Mouse (Mus musculus) left cerebral cortex, adult 2 months (tissue): ENCODE results near the gene Rbfox1. TPM values are rescaled to one million over a fixed set of nuclear protein-coding genes. Genes with fewer than 3 reads are reported as not detected.

Source experiments
- DNase-seq, 2 experiments: peaks; one replicate each; pipeline ENCODE4 v3.0.0; 2021 to 2022; ENCODE audit warnings: low spot score in 2 of 2, mixed read lengths in 1 of 2; ENCODE audit errors: extremely low spot score in 1 of 2
- H3K27ac ChIP-seq: fragments of 200-600 bp; 2 replicates; pipeline ENCODE4 v1.8.1; 2022
- H3K4me3 ChIP-seq: fragments of 200-600 bp; 2 replicates; pipeline ENCODE4 v1.8.1; 2022
- CTCF ChIP-seq: fragments of 200-600 bp; IDR thresholded peaks from 2 replicates; pipeline ENCODE4 v1.8.1; 2022; ENCODE audit warnings: antibody characterized with exemption, mild to moderate bottlenecking, moderate library complexity
- intact Hi-C: fragments of 180-260 bp; cut with DNase I; formaldehyde crosslinking; loops from one replicate; pipeline ENCODE4 v1.15.1; 2025
- total RNA-seq, 2 experiments: library from RNA; stranded (reverse); gene quantifications; 2 replicates each; pipeline ENCODE4 v1.2.3; 2021

Gene Rbfox1
- total RNA-seq, 2 experiments from 2014 or later = 330 to 336 TPM

GRCm38 (mm10) chr16:6390278-6390930 is 505.2 kb downstream of the Rbfox1 start:
- Histone ChIP-seq H3K27ac (no peak overlapping the region), H3K4me3 (no peak overlapping the region)
- DNase-seq = no peak
- intact Hi-C loops = no loop called here
- no peak for TF ChIP-seq CTCF

DNA sequence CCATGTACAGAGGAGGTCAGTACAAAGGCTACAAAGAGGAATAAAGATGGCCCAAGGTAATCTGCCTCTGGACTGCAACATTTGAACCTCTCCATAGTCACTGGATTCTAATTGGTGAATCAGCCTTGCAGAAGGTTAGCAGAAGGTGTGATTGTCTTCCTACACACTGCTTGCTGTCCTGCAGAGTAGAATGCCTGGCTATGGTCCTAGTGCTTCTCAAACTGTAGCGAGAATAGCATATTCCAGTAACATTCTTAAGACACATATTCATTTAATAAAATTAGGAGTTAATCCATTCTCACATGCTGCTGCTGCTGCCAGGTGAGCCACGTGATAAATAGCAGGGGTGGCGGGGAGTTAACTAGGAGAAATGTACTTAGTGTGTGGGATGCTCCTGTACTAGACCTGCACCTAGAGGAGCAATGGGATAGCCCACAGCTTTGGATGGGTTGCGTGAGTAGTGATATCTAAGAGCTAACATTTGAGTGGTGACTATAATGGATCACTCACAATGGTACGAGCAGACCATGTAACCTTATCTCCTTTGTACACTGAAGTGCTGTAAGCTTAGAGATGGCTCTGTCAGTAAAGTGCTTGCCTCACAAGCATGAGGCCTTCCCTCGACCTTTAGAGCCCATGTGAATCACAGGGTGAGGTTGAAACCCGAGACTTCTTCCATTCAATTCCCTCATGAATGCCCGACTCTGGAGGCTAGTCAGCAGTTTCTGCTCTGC is 511.7 kb downstream of the Rbfox1 start:
- H3K27ac ChIP-seq = 0 out of 2 replicates have a peak overlapping the region, but pooled peaks have one; percentile 17
- no peak for DNase-seq
- TF ChIP-seq CTCF = no peak
- intact Hi-C loops = no loop called here
- no peak overlapping the region for H3K4me3 ChIP-seq

DNA sequence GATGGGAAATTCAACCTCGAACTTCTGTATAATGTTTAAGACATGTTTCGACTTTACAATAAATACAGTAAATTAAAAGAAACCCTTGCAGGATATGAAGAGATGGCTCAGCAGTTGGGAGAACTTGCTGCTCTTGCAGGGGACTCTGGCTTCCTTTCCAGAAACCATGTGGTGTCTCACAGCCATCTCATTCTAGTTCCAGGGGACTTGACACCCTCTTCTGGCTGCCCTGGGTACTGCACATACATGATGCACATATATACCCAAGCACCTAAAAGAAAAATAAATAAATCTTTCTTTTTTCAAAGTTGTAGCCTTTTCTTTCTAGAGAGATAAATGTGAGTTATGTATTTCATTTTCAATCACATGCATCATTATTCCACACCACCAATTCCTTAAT is 512.5 kb downstream of the Rbfox1 start:
- no peak for DNase-seq
- peak; percentile 43 for TF ChIP-seq CTCF
- intact Hi-C loops = no loop called here
- Histone ChIP-seq H3K27ac (no peak overlapping the region), H3K4me3 (no peak overlapping the region)

- Histone ChIP-seq H3K4me3 (no peak overlapping the region), H3K27ac (no peak overlapping the region)
- no peak for TF ChIP-seq CTCF
- intact Hi-C loops = no loop called here
- DNase-seq = no peak
Observed at GRCm38 (mm10) chr16:6402816-6403215, 517.7 kb downstream of the Rbfox1 start.

- intact Hi-C loops = no loop called here
- no peak for TF ChIP-seq CTCF
- DNase-seq = no peak
- no peak overlapping the region for H3K27ac ChIP-seq
- no peak overlapping the region for H3K4me3 ChIP-seq
Observed at GRCm38 (mm10) chr16:6414846-6415245, 529.7 kb downstream of the Rbfox1 start.

GRCm38 (mm10) chr16:6421623-6422145 is 536.5 kb downstream of the Rbfox1 start:
- no peak for TF ChIP-seq CTCF
- H3K27ac ChIP-seq = no peak overlapping the region

DNA sequence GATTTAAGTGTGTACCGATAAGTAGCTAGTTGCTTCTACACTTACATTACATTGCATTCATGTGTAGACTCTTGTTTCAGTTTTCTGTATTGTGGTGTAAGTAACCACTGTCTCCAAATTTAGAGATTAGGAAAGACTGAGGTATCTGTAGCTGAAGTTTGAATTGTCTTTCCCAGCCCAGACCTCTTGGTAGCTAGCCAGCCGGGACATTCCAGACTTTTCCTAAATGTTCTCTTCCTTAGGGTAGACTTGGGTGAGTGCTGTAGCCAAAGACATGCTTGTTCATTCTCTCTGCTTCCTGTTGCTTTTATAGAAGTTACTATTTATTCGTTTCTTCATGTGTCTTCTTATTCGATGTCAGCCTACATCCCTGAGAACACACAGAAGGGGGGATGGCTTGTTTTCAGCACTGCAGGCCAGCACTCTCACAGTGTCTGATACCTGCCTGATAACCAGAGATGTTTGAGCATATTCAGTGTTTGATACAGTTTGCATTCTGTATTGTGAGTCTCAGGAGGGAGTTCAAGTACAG is 538.8 kb downstream of the Rbfox1 start:
- Histone ChIP-seq H3K4me3 (no peak overlapping the region), H3K27ac (no peak overlapping the region)
- DNase-seq = no peak
- no peak for TF ChIP-seq CTCF
- intact Hi-C loops = no loop called here

More at GRCm38 (mm10) chr16:6421623-6422145, 536.5 kb downstream of the Rbfox1 start:
- no peak for DNase-seq
- intact Hi-C loops = no loop called here
- H3K4me3 ChIP-seq = no peak overlapping the region

DNA sequence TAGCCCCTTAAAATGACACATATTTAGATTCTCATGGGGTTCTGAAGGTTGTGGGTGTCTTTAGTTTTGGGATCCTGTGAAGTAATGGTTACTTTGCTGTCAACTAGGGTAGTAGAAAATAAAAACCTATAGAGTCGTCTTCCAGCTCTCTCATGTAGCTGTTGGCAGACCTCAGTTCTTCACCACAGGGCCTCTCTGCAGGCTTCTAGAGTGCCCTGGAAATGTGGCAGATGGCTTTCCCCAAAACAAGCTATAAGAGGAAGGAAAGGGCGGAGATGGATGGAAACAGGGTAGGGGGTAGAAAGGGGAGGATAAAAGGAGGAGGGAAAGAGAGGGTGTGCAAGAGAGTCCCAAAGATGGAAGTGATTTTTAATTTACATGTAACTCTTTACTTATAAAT is 539.6 kb downstream of the Rbfox1 start:
- DNase-seq = no peak
- Histone ChIP-seq H3K27ac (no peak overlapping the region), H3K4me3 (no peak overlapping the region)
- no peak for TF ChIP-seq CTCF
- intact Hi-C loops = loop anchor here (5.0 kb wide), 1 partner anchor 382 kb away; no protein-coding TSS in a partner anchor

DNA sequence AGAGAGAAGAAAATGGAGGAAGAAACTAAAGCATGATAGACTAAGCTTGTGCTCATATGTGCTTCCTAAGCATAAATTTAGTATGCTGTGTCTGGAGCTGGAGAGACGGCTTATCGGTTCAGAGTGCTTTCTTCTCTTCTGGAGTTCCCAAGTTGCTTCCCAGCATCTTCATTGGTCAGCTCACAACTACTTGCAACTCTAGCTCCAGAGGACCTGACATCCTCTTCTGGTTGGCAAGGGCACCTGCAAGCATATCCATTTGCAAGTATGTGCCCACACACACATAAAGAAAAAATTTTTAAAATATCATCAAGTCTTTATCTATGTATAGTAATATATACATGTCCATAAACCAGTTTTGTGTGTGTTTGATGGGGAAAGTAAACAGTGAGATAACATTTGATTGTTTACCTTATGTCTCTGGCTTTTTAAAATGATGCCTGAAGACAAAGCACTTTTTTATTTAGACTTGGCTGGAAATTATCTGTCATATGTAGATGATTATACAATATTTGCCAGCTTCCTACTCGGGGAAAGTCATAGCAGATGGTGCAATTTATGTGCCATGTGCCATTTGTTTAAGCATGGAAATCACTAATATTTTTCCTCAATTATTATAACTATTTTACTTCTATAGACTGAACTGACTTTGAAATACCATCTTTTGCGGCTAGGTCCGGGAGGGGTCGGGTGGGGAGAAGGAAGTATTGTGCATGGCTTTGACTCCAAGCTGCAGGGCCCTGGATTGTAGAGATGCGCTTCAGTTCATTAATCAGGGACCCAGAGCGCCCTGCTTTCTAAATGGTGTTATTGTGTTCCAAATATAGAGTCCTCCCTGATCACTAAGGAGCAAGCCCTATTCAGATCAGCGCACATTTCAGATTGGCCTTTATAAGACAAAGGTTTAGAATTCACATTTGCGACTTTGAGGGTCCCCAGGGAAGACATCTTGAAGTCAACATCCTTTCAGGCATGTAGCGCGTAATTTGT is 542.4 kb downstream of the Rbfox1 start:
- intact Hi-C loops = loop anchor here (5.0 kb wide), 1 partner anchor 385 kb away; no protein-coding TSS in a partner anchor
- Histone ChIP-seq H3K4me3 (no peak overlapping the region), H3K27ac (0 out of 2 replicates have a peak overlapping the region, but pooled peaks have one; percentile 28)
- TF ChIP-seq CTCF = no peak; the same call in 1 of the 2 replicates
- no peak for DNase-seq

- intact Hi-C loops = loop anchor here (2.0 to 10.0 kb wide), 3 partner anchors 82 to 486 kb away; no protein-coding TSS in a partner anchor
- peak overlapping the region; percentile 60; the same call in 1 of the 2 replicates for H3K27ac ChIP-seq
- peak; percentile 51 for TF ChIP-seq CTCF
- DNase-seq = peak in 1 of 2 experiments; percentile 42
- no peak overlapping the region for H3K4me3 ChIP-seq
Observed at GRCm38 (mm10) chr16:6430981-6431380, 545.8 kb downstream of the Rbfox1 start.

GRCm38 (mm10) chr16:6436445-6436844 is 551.3 kb downstream of the Rbfox1 start:
- TF ChIP-seq CTCF = peak; percentile 50
- no peak overlapping the region for H3K27ac ChIP-seq
- intact Hi-C loops = loop anchor here (10.0 kb wide), 1 partner anchor 492 kb away; no protein-coding TSS in a partner anchor
- no peak overlapping the region for H3K4me3 ChIP-seq
- no peak for DNase-seq
